Mouse (Mus musculus) liver, adult 2 months (tissue): Measurements from ENCODE around the gene Mkrn1.
"Not testable (repeated sequence)": the region's sequence is repeated elsewhere in the genome, so short reads cannot be mapped to it uniquely, and the experiment has no call there.

Experiments
- CTCF ChIP-seq: fragments of 200-500 bp; IDR thresholded peaks from 2 replicates; pipeline ENCODE4 v1.5.1; 2011; ENCODE audit warnings: low read depth, low read length, control low read depth
- POLR2A ChIP-seq: fragments of 200-500 bp; IDR thresholded peaks from 2 replicates; pipeline ENCODE4 v1.6.1; 2011; ENCODE audit warnings: low read length, control low read depth; ENCODE audit not compliant: insufficient read depth; ENCODE audit errors: extremely low read depth

DNA sequence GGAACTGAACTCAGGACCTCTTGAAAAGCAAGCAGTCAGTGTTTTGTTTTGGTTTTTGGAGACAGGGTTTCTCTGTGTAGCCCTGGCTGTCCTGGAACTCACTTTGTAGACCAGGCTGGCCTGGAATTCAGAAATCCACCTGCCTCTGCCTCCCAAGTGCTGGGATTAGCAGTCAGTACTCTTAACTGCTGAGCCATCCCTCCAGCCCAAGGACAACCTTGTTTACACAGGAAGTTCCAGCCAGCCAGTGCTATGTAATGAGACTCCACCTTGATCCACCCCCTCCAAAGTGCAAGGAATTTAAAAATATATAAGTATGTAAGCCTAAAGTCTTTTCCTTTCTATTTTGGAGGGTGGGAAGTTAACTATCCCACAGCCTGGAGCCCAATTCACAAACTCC, 3.6 kb downstream of the Mkrn1 start:
- TF ChIP-seq CTCF, POLR2A: not testable (repeated sequence)
